8 mouse cellular contexts compared by ENCODE assay signal in genomic region chr11:103116959-103117590, GRCm38 (mm10). TPM values are rescaled to one million over a fixed set of nuclear protein-coding genes. Genes with fewer than 3 reads are reported as not detected.
DNase-seq lines count a peak whose midpoint lies in the region; ATAC-seq and TF ChIP-seq lines count a peak whose summit lies in the region.

No protein-coding gene starts in this region.

- peak overlapping the region; percentile 93 for H3K4me2 ChIP-seq in heart, embryonic 16.5 days (ENCODE audit: low read depth, low read length)
- peak overlapping the region; percentile 84 for H3K4me2 ChIP-seq in lung, embryonic 15.5 days

- peak overlapping the region; percentile 91 for H3K27ac ChIP-seq in heart, embryonic 16.5 days (ENCODE audit: low read length)
- H3K27ac ChIP-seq in lung, embryonic 15.5 days = peak overlapping the region; percentile 84

- peak overlapping the region; percentile 76 for H3K9ac ChIP-seq in heart, embryonic 16.5 days (ENCODE audit: low read length)
- H3K9ac ChIP-seq in lung, embryonic 15.5 days = peak overlapping the region; percentile 67

- peaks cover 30% of the 10 kb centered on the region for H3K36me3 ChIP-seq in erythroblast, embryonic 14.5 days (ENCODE audit: control insufficient read depth)
- H3K36me3 ChIP-seq in heart, embryonic 16.5 days (ENCODE audit: control insufficient read depth, insufficient read depth) = no peaks in the 10 kb centered on the region
- H3K36me3 ChIP-seq in lung, embryonic 15.5 days = no peaks in the 10 kb centered on the region

- H3K4me3 ChIP-seq in erythroblast, embryonic 14.5 days (replicated peaks) = peak overlapping the region; percentile 96
- H3K4me3 ChIP-seq in heart, embryonic 16.5 days (ENCODE audit: low read length) = peak overlapping the region; percentile 72
- H3K4me3 ChIP-seq in lung, embryonic 15.5 days = peak overlapping the region; percentile 69

- DNase-seq in CD8-positive naive resting alpha-beta T cell, adult 2 months (ENCODE audit: low read depth in 2 of 2, low spot score in 2 of 2) = peak; percentile 55 to 56
- DNase-seq in brain, embryonic 14.5 days (ENCODE audit: low read depth) = peak; percentile 85
- DNase-seq in kidney, postnatal 36 days = peak; percentile 80 to 87
- DNase-seq in thymus, adult 18-20 months = peak; percentile 75 to 79

- peak; percentile 26 for ATAC-seq in heart, embryonic 16.5 days (replicated peaks; ENCODE audit: extremely low read depth, insufficient read depth, low FRiP score)
- ATAC-seq in lung, embryonic 15.5 days (ENCODE audit: borderline replicate concordance, extremely low read depth, low FRiP score, low TSS enrichment) = peak; percentile 29; the same call in 1 of the 2 replicates
- ATAC-seq in neutrophil, adult 5-6 weeks (ENCODE audit: extremely low read depth, insufficient number of reproducible peaks, low FRiP score, poor library complexity, severe bottlenecking) = peak; percentile 17; the same call in 1 of the 2 replicates

- TF ChIP-seq CTCF in brain, embryonic 14.5 days (IDR thresholded peaks at IDR 0.05; ENCODE audit: borderline replicate concordance, extremely low read depth, insufficient read depth, insufficient read length) = peak; percentile 70

- peaks cover 16% of the 10 kb centered on the region for H3K27me3 ChIP-seq in erythroblast, embryonic 14.5 days (ENCODE audit: control insufficient read depth)
- no peaks in the 10 kb centered on the region for H3K27me3 ChIP-seq in heart, embryonic 16.5 days (ENCODE audit: control insufficient read depth, insufficient read depth, low read length)
- H3K27me3 ChIP-seq in lung, embryonic 15.5 days = no peaks in the 10 kb centered on the region

- under 1% methylated on average over 35 of the region's 35 CpGs for WGBS in heart, embryonic 16.5 days
- under 1% methylated on average over 35 of the region's 35 CpGs for WGBS in lung, embryonic 15.5 days

- no peaks in the 10 kb centered on the region for H3K9me3 ChIP-seq in erythroblast, embryonic 14.5 days (ENCODE audit: control insufficient read depth, low read length)
- H3K9me3 ChIP-seq in heart, embryonic 16.5 days (replicated peaks; ENCODE audit: control insufficient read depth, low read length) = no peaks in the 10 kb centered on the region
- no peaks in the 10 kb centered on the region for H3K9me3 ChIP-seq in lung, embryonic 15.5 days

- peaks cover 62% of the 10 kb centered on the region for H3K4me1 ChIP-seq in erythroblast, embryonic 14.5 days (ENCODE audit: control insufficient read depth)
- H3K4me1 ChIP-seq in heart, embryonic 16.5 days (ENCODE audit: control insufficient read depth, insufficient read depth, low read length) = peaks cover 25% of the 10 kb centered on the region
- peaks cover 31% of the 10 kb centered on the region for H3K4me1 ChIP-seq in lung, embryonic 15.5 days

- TF ChIP-seq POLR2A in brain, embryonic 14.5 days (IDR thresholded peaks at IDR 0.05; ENCODE audit: borderline replicate concordance, extremely low read depth, insufficient read depth, insufficient read length, poor library complexity, severe bottlenecking) = no peak

RNA-seq across cellular contexts. Expression of gene Hexim1, which starts 1.0 kb away (rescaled TPM):
- 14.4 and 18.9 TPM in 2 replicates for polyA plus RNA-seq in brain, embryonic 14.5 days (2012; rRNA removed)
- polyA plus RNA-seq in erythroblast, embryonic 14.5 days (2012) = 7.6 and 7.7 TPM in 2 replicates
- 2.9 TPM in 2 replicates for polyA plus RNA-seq in heart, embryonic 16.5 days (2015; fragmentation: Nextera tagmentation; extraction: Ambion mirVana)
- 4.4 and 4.5 TPM in 2 replicates for polyA plus RNA-seq in lung, embryonic 15.5 days (2015; fragmentation: Nextera tagmentation; extraction: Ambion mirVana)
- 103 and 105 TPM in 2 replicates for total RNA-seq in neutrophil, adult 5-6 weeks (2017)

RNA-seq across cellular contexts. Expression of gene Hexim2, which starts 15.2 kb away (rescaled TPM):
- 12.5 and 18.7 TPM in 2 replicates for polyA plus RNA-seq in brain, embryonic 14.5 days (2012; rRNA removed)
- polyA plus RNA-seq in erythroblast, embryonic 14.5 days (2012) = 2.5 and 3.4 TPM in 2 replicates
- 6.1 and 7.4 TPM in 2 replicates for polyA plus RNA-seq in heart, embryonic 16.5 days (2015; fragmentation: Nextera tagmentation; extraction: Ambion mirVana)
- 8.3 and 9.6 TPM in 2 replicates for polyA plus RNA-seq in lung, embryonic 15.5 days (2015; fragmentation: Nextera tagmentation; extraction: Ambion mirVana)
- total RNA-seq in neutrophil, adult 5-6 weeks (2017) = 1.1 and 1.5 TPM in 2 replicates

RNA-seq across cellular contexts. Expression of gene Acbd4, which starts 15.6 kb away (rescaled TPM):
- polyA plus RNA-seq in brain, embryonic 14.5 days (2012; rRNA removed) = 4.5 and 4.6 TPM in 2 replicates
- 67.7 and 78.7 TPM in 2 replicates for polyA plus RNA-seq in erythroblast, embryonic 14.5 days (2012)
- 21.5 and 21.8 TPM in 2 replicates for polyA plus RNA-seq in heart, embryonic 16.5 days (2015; fragmentation: Nextera tagmentation; extraction: Ambion mirVana)
- polyA plus RNA-seq in lung, embryonic 15.5 days (2015; fragmentation: Nextera tagmentation; extraction: Ambion mirVana) = 15.7 and 18.3 TPM in 2 replicates
- total RNA-seq in neutrophil, adult 5-6 weeks (2017) = 21.1 and 29.3 TPM in 2 replicates

RNA-seq across cellular contexts. Expression of gene Plcd3, which starts 15.6 kb away (rescaled TPM):
- 3.6 TPM in 2 replicates for polyA plus RNA-seq in brain, embryonic 14.5 days (2012; rRNA removed)
- polyA plus RNA-seq in erythroblast, embryonic 14.5 days (2012) = 0.06 and 0.17 TPM in 2 replicates
- 13.6 and 17.0 TPM in 2 replicates for polyA plus RNA-seq in heart, embryonic 16.5 days (2015; fragmentation: Nextera tagmentation; extraction: Ambion mirVana)
- 2.5 and 3.6 TPM in 2 replicates for polyA plus RNA-seq in lung, embryonic 15.5 days (2015; fragmentation: Nextera tagmentation; extraction: Ambion mirVana)
- 0.12 and 0.61 TPM in 2 replicates for total RNA-seq in neutrophil, adult 5-6 weeks (2017)

RNA-seq across cellular contexts. Expression of gene Fmnl1, which starts 53.8 kb away (rescaled TPM):
- 16.1 and 28.6 TPM in 2 replicates for polyA plus RNA-seq in brain, embryonic 14.5 days (2012; rRNA removed)
- polyA plus RNA-seq in erythroblast, embryonic 14.5 days (2012) = 0.20 and 0.39 TPM in 2 replicates
- 4.0 and 7.6 TPM in 2 replicates for polyA plus RNA-seq in heart, embryonic 16.5 days (2015; fragmentation: Nextera tagmentation; extraction: Ambion mirVana)
- polyA plus RNA-seq in lung, embryonic 15.5 days (2015; fragmentation: Nextera tagmentation; extraction: Ambion mirVana) = 2.7 and 3.7 TPM in 2 replicates
- 383 and 400 TPM in 2 replicates for total RNA-seq in neutrophil, adult 5-6 weeks (2017)

Comparison
In these comparisons a context has a peak if more than half of its experiments do, and no peak if none do; other contexts are left out.
1. Peak in every context shown above with its lines: DNase-seq, ATAC-seq, H3K4me3 ChIP-seq and H3K27ac ChIP-seq.